Mouse (Mus musculus): ENCODE results near the gene Osgin1. TPM values are rescaled to one million over a fixed set of nuclear protein-coding genes. Genes with fewer than 3 reads are reported as not detected.
A peak's percentile ranks its signal among the peaks of the same experiment; 100 is the strongest.

The Osgin1 gene
- total RNA-seq, 2 experiments from 2014 or later: 0.40 to 0.53 TPM

DNA sequence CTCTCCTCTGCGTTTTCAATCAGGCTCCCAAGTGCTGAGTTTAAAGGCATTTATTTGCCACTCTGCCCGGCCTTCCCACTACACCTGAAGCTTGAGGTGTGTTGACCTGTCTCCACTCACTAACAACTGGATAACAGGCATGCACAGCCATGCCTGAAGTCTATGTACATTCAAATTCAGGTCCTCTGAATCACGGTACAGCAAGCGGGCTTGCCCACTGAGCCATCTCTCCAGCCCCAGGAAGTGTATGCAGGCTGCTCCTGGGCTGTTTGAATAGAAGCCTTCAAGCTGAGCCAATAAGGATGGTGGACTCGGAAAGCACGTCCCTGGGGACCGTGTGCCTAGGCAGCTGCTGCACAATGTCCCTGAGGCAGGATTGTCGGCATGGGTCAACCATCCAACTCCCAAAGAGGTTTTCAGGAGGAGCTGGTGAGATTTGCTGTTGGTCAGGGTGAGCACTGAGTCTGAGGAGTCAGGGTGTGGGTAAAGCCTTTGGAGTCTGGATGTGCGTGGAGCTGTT lies 12.3 kb upstream of the Osgin1 start:
- no peak for DNase-seq (ENCODE audit: low spot score in 2 of 2)
- intact Hi-C loops (cut with DNase I): no loop called here

- intact Hi-C loops (cut with DNase I): no loop called here
- DNase-seq (ENCODE audit: low spot score in 2 of 2): no peak
Measured at GRCm38 (mm10) chr8:119422123-119422711, 11.7 kb upstream of the Osgin1 start.

- intact Hi-C loops (cut with DNase I): no loop called here
- DNase-seq (ENCODE audit: low spot score in 2 of 2): peak in 1 of 2 experiments; percentile 58
Measured at GRCm38 (mm10) chr8:119423631-119424141, 10.2 kb upstream of the Osgin1 start.

DNA sequence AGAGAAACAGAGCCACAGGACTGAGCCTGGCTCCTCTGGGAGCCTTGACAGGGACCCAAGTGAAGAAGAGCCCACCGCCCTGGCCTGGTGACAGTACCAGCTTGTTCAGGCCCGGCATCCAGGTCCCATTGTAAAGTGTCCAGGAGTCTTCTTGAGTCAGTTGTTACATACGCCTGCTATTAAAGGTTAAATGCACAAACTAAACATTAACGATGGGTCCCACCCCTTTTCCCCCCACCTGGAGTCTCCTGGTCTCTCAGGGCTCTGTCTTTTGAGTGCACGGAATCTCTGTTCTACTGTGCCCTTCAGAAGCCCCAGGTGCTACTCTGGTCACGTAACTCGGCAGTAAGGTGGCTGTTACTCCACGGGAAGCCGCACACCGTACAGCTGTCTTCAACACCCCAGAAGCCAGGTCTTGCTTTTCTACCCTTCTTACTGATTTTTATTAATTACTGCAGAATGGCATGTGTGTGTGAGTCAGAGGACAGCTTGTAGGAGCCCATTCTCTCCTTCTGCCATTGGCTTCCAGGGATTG lies 9.7 kb upstream of the Osgin1 start:
- no peak for DNase-seq (ENCODE audit: low spot score in 2 of 2)
- intact Hi-C loops (cut with DNase I): no loop called here

- no peak for DNase-seq (ENCODE audit: low spot score in 2 of 2)
- intact Hi-C loops (cut with DNase I): no loop called here
Measured at GRCm38 (mm10) chr8:119424740-119425139, 9.2 kb upstream of the Osgin1 start.

DNA sequence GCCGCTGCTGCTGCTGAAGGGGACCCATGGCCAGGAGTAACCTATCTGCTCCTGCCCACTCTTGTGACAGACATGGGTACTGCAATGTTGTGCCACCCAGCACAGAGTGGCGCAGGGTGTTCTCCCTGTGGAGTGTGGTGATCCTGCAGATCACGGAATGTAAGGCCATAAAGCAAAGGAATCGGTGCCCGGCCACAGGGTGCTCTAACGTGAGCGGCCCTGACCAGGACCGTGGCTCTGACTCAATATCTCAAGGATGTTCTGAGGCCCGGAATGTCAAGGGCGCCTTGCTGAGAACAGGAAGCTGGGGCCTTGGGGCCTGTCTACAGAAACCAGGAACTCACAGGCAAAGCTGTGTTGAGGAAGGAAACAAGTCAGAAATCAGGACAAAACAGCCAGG lies 8.4 kb upstream of the Osgin1 start:
- no peak for DNase-seq (ENCODE audit: low spot score in 2 of 2)
- intact Hi-C loops (cut with DNase I): no loop called here

DNA sequence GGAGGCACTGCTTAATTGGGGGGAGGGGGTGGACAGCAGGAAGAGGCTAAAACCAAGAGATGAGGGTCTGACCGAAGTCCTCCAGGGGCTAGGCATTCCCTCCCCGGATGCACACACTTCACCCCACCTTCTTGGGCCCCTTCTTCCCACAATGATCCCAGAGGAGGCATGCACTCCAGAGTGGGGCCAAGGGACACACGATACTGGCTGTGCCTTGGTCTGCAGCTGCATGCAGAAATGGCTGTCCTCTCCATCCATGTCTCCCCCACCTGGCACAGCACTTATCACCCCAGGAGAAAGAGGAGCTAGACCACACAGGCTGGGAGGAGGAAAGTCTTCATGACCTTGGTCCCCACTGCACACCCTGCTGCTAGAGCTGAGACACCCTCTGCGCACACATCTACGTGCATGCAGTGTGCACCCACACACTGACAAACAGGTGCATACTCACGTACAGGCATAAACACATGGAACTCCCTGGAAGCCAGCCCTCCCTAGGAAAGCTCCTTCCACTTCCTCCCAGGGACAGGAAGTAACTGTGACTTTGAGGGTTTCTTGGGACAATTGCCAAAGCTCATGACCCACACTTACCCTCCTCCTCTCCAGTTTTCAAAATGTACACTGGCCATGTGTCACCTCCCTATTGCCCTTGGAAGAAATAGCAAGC lies 7.7 kb upstream of the Osgin1 start:
- intact Hi-C loops (cut with DNase I): no loop called here
- DNase-seq (ENCODE audit: low spot score in 2 of 2): no peak

GRCm38 (mm10) chr8:119427634-119428349 lies 6.1 kb upstream of the Osgin1 start:
- DNase-seq (ENCODE audit: low spot score in 2 of 2): no peak
- intact Hi-C loops (cut with DNase I): no loop called here

DNA sequence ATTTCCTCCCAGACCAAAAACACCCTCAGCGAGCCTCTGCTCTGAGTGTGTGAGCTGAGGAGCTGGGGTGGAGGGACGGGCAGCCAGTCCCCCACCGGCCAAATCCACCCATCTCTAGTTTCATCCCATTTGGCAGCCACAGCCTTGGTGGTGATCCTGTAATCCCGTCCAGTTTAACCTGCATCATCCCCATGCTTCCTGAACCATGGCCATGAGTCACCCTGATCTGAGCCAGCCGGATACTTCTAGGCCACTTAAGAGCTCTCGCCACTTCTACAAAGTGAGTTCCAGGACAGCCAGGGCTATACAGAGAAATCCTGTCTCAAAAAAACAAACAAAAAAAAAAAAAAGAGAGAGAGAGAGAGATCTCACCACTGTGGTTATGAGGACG lies 5.6 kb upstream of the Osgin1 start:
- intact Hi-C loops (cut with DNase I): no loop called here

DNA sequence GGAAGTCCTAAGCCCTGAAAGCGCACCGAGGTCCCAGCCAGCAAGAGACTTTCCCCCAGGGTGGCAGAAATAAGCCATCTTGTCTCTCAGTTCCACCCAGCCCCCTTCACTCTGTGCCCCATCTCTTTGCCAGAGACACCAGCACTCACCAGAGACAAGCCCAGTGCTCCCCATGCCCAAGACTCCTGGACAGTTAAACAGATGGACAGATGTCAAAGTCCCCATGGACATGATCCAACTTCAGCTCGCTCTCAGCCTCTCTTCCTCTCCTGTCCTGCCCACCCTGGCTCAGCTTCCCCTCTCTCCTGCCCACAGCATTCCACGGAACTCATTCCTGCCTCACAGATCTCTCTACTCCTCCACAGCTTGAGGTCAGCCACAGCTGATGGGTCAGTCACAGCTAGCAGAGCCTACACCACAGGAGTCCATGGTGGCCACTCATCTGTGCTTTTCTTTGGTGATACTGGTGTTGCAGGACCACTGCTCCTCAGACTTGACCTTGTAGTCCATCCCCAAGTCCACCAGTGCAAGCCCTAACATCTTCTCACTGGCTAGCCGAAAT lies 5.1 kb upstream of the Osgin1 start:
- intact Hi-C loops (cut with DNase I): no loop called here
- DNase-seq (ENCODE audit: low spot score in 2 of 2): no peak

More for the DNA sequence above, 5.6 kb upstream of the Osgin1 start:
- no peak for DNase-seq (ENCODE audit: low spot score in 2 of 2)

DNA sequence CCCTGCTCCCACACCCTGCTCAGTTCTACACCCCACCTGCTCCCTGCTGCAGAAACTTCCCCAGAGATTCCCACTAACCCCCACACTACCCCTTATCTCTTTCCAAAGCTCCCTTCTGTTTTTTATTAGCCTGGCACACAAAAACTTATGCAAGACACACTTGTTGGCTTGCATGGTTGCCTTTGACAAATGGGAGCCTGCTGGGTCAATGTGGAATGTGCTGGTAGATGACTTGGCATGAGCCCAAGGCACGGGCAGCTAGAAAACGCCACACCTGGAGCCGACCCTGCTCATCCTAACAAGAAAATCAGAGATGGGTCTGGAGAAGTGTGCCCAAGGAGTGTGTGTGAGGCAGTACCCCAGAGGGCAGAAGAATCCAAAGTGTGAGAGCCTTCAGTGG lies 4.4 kb upstream of the Osgin1 start:
- DNase-seq (ENCODE audit: low spot score in 2 of 2): no peak
- intact Hi-C loops (cut with DNase I): no loop called here

- DNase-seq (ENCODE audit: low spot score in 2 of 2): no peak
- intact Hi-C loops (cut with DNase I): no loop called here
Measured at GRCm38 (mm10) chr8:119430250-119430649, 3.7 kb upstream of the Osgin1 start.

DNA sequence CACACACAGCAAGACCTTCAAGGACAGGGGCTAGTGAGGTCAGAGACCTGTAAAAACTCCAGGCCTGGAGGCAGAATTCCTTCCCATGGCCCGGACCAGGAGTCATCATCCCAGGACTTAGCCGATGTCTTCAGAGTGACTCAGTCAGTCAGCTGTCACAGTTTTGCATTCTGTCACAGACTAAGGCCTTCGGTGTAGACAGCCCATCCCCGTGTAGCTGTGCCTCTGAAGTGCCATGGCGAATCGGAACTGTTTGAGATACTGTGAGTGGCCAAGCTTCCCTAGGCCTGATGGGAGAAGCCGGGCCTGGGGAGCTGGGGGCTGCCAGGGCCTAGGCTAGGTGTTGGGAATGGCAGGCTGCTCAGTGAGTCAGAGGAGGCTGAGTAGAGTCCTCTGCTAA lies 3.2 kb upstream of the Osgin1 start:
- intact Hi-C loops (cut with DNase I): no loop called here
- no peak for DNase-seq (ENCODE audit: low spot score in 2 of 2)

DNA sequence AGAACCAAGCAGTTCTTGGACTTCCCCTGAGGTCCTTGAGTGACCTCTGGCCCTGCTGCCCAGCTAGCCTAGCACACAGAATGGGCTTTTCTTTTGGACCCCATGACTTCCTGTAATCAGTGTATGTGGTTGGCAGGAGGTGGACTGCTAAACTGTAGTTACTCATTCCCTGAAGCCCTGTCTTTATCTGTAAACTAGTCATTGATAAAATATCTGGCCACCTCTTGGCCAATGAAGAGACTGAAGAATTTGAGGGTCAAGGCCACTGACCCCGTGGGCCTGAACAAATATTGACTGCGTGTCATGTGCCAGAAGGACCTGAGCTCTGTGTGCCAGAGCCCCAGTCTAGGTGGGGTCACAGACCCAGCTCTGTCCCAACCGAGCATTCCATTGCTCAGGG lies 1.6 kb upstream of the Osgin1 start:
- intact Hi-C loops (cut with DNase I): no loop called here
- no peak for DNase-seq (ENCODE audit: low spot score in 2 of 2)

DNA sequence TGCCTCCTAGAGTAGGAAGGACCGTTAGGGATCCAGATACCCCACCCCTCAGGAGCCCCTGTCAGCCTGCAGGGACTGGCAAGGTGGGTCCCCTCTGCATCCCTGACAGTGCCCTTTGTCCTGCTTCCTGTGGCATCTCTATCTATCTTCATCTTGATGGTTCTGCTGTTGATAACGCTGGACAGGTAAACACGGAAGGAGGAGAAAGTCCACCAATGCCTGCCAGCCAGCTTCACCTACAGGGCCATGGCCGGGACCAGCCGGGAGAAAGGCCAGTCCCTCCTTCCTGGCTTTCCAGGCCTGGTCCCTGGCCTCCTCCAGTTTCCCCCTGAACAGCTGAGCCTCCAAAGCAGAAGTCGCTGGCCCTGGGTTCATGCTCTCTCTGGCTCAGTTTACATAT lies 645 bp downstream of the Osgin1 start:
- no peak for DNase-seq (ENCODE audit: low spot score in 2 of 2)
- intact Hi-C loops (cut with DNase I): no loop called here

DNA sequence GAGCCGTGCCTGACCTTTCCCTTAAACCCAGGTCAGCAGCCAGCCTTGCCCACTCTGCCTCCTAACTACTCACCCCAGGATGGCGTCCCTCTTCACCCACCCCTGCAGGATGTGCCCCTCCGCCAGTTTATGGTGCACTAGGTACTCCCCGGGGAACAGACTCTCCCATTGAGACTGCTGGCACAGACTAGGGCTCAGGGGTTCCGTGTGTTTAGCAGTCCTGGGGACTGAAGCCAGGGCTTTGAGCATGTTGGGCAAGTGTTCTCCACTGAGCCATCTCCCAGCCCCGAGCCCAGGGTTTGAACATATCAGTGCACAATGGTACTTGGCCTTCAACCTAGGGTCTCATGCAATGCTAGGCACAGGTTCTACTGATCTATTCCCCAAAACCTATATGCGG lies 1.6 kb downstream of the Osgin1 start:
- intact Hi-C loops (cut with DNase I): no loop called here
- no peak for DNase-seq (ENCODE audit: low spot score in 2 of 2)

DNA sequence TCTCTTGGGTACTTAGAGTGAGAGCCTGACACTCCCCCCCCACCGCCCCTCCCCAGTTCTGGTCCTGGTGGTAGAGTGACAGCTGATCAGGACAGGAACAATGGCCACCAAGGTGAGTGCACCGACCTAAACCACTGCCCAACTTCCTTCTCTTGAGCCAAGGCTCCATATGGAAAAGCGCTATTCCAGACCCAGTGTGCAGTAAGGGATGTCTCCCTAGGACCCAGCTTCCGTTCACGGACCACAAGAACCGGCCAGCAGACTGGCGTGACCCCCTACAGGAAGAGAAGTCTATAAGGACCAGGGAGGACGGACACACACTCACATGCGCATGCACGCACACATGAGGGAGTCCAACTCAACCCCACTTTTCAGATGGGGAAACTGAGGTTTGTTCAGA lies 2.4 kb downstream of the Osgin1 start:
- intact Hi-C loops (cut with DNase I): no loop called here
- no peak for DNase-seq (ENCODE audit: low spot score in 2 of 2)

GRCm38 (mm10) chr8:119436933-119437332 lies 3.0 kb downstream of the Osgin1 start:
- no peak for DNase-seq (ENCODE audit: low spot score in 2 of 2)
- intact Hi-C loops (cut with DNase I): no loop called here

GRCm38 (mm10) chr8:119437506-119437905 lies 3.6 kb downstream of the Osgin1 start:
- no peak for DNase-seq (ENCODE audit: low spot score in 2 of 2)
- intact Hi-C loops (cut with DNase I): no loop called here

DNA sequence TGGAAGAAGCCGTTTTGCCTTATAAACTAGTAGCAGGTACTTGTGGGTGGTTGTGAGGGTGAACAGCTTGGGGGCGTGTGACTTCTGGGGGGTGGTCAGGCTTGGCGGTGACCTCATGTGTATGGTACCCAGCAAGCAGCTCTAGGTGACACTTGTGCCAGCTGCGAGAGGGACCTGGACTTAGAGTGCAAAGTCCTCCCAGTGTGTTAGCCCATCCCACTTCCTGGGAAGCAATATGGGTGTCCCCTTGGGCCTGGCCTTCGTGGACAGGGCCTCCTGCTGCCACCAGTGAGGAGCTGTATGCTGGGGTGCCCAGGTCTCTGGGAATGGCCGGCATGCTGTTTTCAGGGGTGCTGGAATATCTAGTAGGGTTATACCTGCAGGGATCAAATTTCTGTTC lies 5.0 kb downstream of the Osgin1 start:
- no peak for DNase-seq (ENCODE audit: low spot score in 2 of 2)
- intact Hi-C loops (cut with DNase I): no loop called here
